Mouse (Mus musculus) MEL (cell line): ENCODE measurements around the gene Me1.

Source experiments
- CTCF ChIP-seq, 3 experiments: IDR thresholded peaks in 2 of 3; conservative IDR thresholded peaks in 1 of 3; 2 replicates each; pipeline ENCODE4 v1.5.1; 2011 to 2012; ENCODE audit warnings: low read length in 3 of 3, low read depth in 2 of 3, mild to moderate bottlenecking in 2 of 3, improper control_type of control experiment in 1 of 3, inconsistent platforms in 1 of 3, mixed read lengths in 1 of 3, moderate library complexity in 1 of 3; ENCODE audit not compliant: control insufficient read depth in 1 of 3, insufficient read depth in 1 of 3, poor library complexity in 1 of 3, severe bottlenecking in 1 of 3
- EP300 ChIP-seq, 2 experiments: IDR thresholded peaks; 2 replicates each; pipeline ENCODE4 v1.6.1; 2011; ENCODE audit warnings: improper control_type of control experiment in 2 of 2, low read length in 2 of 2, low read depth in 1 of 2, mild to moderate bottlenecking in 1 of 2
- GATA1 ChIP-seq: IDR thresholded peaks from 2 replicates; pipeline ENCODE4 v1.6.1; 2011; ENCODE audit warnings: low read depth, low read length, improper control_type of control experiment
- JUND ChIP-seq: IDR thresholded peaks from 2 replicates; pipeline ENCODE4 v1.6.1; 2011; ENCODE audit warnings: low read depth, mild to moderate bottlenecking, improper control_type of control experiment, low read length
- KAT2A ChIP-seq: conservative IDR thresholded peaks from 2 replicates; pipeline ENCODE4 v1.6.1; 2012; ENCODE audit warnings: low read depth, low read length, improper control_type of control experiment, inconsistent platforms
- MXI1 ChIP-seq: IDR thresholded peaks from 2 replicates; pipeline ENCODE4 v1.6.1; 2011; ENCODE audit warnings: mild to moderate bottlenecking, low read depth, low read length, improper control_type of control experiment
- MYC ChIP-seq: IDR thresholded peaks from 2 replicates; pipeline ENCODE4 v1.6.1; 2011; ENCODE audit warnings: low read depth, mild to moderate bottlenecking, low read length, improper control_type of control experiment, moderate library complexity
- POLR2A ChIP-seq, 2 experiments: IDR thresholded peaks; 2 replicates each; pipeline ENCODE4 v1.6.1; 2011 to 2012; ENCODE audit warnings: low read length in 2 of 2, mild to moderate bottlenecking in 2 of 2, control low read depth in 1 of 2, improper control_type of control experiment in 1 of 2, low read depth in 1 of 2, moderate library complexity in 1 of 2; ENCODE audit not compliant: control insufficient read depth in 1 of 2, insufficient read depth in 1 of 2, poor library complexity in 1 of 2
- TAL1 ChIP-seq: IDR thresholded peaks from 2 replicates; pipeline ENCODE4 v1.6.1; 2012; ENCODE audit warnings: mild to moderate bottlenecking, inconsistent platforms, low read length, moderate library complexity, mixed read lengths
- USF1 ChIP-seq: IDR thresholded peaks from 2 replicates; pipeline ENCODE4 v1.6.1; 2014; ENCODE audit warnings: low read depth, mild to moderate bottlenecking, inconsistent platforms, low read length, improper control_type of control experiment, moderate library complexity
- ZNF384 ChIP-seq: IDR thresholded peaks from 2 replicates; pipeline ENCODE4 v1.6.1; 2012; ENCODE audit warnings: low read depth, mild to moderate bottlenecking, inconsistent platforms, low read length, improper control_type of control experiment

- TF ChIP-seq POLR2A (IDR thresholded peaks at IDR 0.05; ENCODE audit: control insufficient read depth in 1 of 2, insufficient read depth in 1 of 2, low read depth in 1 of 2, low read length in 2 of 2, poor library complexity in 1 of 2) (no peak), TAL1 (no peak), CTCF (IDR thresholded peaks at IDR 0.05 in 2 of 3, conservative IDR thresholded peaks at IDR 0.05 in 1 of 3; ENCODE audit: control insufficient read depth in 1 of 3, insufficient read depth in 1 of 3, low read depth in 2 of 3, low read length in 3 of 3, poor library complexity in 1 of 3, severe bottlenecking in 1 of 3) (no peak), ZNF384 (no peak), MYC (no peak), GATA1 (no peak), EP300 (IDR thresholded peaks at IDR 0.05; ENCODE audit: low read depth in 1 of 2, low read length in 2 of 2) (no peak), USF1 (no peak), JUND (no peak), MXI1 (no peak), KAT2A (no peak)
Observed at GRCm38 (mm10) chr9:86658347-86658746, 37.4 kb downstream of the Me1 start.
